Mouse (Mus musculus): ENCODE measurements around the gene Fam193b.
A peak's percentile ranks its signal among the peaks of the same experiment; 100 is the strongest.
"Not testable (repeated sequence)": the region's sequence is repeated elsewhere in the genome, so short reads cannot be mapped to it uniquely, and the experiment has no call there.

Fam193b gene

DNA sequence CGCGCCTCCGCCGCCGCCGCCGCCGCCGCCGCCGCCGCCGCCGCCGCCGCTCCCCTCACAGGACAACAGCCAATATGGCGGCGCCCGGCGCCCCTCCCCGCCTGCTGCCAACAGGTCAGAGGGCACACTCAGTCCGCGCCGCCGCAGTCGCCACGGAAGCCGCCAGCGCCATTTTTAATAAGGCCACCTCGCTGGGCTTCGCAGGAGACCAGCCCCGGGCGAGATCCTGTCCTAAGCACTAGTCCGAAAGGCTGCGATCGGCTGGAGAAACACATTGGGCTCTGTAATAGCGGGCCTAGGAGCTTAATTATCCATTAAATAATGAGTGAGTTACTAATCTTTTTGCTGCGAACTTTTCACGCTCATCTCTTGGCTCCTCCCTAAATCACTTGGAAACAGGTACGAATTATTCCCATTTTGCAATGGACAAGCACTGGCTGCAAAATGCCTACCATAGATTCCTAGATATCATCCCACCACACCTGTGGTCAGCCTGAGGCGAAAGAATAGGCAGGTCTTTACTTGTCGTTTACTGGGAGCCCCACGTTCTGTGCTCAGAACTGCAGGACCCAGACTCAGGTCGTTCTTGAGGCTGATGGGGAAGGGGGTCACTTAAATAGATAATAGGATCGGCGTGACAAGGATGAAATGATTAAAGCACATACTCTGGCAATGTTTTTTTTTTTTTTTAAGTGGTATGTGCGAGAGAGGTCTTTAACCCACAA lies at the start of gene Fam193b:
TSS of gene Fam193b (minus strand) at position 94 of the 725 bp plus-strand sequence.
- DNase-seq (ENCODE audit: low spot score) = peak; percentile 95

- no peak for DNase-seq (ENCODE audit: low spot score)
Observed at GRCm38 (mm10) chr13:55620275-55620674, 49.4 kb upstream of the Fam193b start.

DNA sequence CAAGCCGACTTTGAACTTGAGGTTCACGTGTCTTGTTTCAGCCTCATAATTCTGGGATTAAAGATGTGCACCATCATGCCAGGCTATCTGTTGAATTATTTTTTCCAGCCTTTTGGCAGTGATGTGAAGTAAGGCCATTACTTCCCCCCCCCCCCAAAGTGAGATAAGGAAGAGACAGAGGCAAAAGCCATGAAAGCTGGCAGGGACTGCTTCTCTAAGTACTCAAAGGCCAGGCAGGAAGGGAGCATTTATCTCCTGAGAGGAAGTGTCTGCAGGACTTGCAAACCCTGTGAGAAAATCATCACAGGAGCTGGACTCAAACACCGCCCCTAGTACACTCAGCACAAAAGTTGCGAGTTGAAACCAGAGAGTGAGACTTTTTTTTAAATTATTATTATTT lies 48.4 kb upstream of the Fam193b start:
- DNase-seq (ENCODE audit: low spot score) = no peak

DNA sequence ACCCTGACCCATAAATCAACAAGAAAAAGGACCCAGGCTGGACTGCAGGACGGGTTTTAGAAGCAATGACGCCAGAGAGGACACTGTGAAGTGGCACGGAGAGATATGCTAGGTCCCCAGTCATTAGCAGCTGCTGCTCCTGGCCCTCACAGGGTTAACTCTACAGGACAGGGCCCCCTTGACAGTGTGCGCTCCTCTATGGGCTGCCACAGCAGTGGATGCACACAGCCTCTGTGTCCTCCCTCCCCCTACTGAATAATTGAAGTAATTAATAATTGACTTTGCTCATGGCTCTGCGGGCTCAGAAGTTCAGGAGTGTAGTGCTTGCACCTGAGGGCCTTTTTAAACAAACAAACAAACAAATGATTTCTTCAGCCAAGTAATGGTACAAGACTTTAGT lies 42.6 kb upstream of the Fam193b start:
- no peak for DNase-seq (ENCODE audit: low spot score)

- DNase-seq (ENCODE audit: low spot score) = no peak
Observed at GRCm38 (mm10) chr13:55611996-55612395, 41.1 kb upstream of the Fam193b start.

DNA sequence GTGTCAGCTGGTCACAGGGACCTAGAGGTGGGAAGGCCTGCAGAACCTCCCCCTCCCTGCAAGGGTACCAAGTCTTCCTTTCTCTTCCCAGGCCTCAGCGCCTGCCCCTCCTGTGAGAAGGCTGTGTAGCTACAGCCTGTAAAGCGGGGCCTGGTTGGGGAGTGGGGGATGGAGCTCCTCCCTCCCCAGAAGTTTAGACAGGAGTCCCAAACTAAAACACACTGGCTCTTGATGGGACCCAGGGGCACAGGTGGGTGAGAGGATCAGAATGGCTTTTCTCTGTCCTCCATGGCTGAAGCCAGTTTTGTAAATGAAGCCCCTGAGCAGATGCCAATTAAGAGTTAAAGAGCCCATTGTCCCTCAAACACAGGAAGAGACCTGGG lies 36.7 kb upstream of the Fam193b start:
- DNase-seq (ENCODE audit: low spot score) = no peak

GRCm38 (mm10) chr13:55606899-55607623 lies 36.1 kb upstream of the Fam193b start:
- no peak for DNase-seq (ENCODE audit: low spot score)

DNA sequence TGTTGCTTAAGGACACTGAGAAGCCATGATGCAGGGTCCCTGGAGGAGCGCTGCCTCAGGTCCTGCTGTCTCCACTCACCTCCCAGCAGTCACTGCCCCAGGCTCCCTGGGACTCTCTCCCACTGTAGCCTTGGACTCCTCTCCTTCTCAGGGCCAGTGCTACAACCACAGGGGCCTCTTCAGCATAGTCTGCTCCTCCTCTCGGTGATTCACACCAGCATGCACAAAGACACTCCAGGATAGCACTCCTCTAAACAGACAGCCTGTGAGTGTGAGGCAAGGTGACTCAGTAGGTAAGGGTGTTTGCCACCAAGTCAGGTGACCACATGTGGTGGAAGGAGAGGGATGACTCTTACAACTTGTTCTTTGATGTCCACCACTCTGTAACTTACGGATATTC lies 33.7 kb upstream of the Fam193b start:
- no peak for DNase-seq (ENCODE audit: low spot score)

- DNase-seq (ENCODE audit: low spot score) = peak; percentile 68
Observed at GRCm38 (mm10) chr13:55601611-55602010, 30.7 kb upstream of the Fam193b start.

GRCm38 (mm10) chr13:55600657-55601056 lies 29.7 kb upstream of the Fam193b start:
- no peak for DNase-seq (ENCODE audit: low spot score)

DNA sequence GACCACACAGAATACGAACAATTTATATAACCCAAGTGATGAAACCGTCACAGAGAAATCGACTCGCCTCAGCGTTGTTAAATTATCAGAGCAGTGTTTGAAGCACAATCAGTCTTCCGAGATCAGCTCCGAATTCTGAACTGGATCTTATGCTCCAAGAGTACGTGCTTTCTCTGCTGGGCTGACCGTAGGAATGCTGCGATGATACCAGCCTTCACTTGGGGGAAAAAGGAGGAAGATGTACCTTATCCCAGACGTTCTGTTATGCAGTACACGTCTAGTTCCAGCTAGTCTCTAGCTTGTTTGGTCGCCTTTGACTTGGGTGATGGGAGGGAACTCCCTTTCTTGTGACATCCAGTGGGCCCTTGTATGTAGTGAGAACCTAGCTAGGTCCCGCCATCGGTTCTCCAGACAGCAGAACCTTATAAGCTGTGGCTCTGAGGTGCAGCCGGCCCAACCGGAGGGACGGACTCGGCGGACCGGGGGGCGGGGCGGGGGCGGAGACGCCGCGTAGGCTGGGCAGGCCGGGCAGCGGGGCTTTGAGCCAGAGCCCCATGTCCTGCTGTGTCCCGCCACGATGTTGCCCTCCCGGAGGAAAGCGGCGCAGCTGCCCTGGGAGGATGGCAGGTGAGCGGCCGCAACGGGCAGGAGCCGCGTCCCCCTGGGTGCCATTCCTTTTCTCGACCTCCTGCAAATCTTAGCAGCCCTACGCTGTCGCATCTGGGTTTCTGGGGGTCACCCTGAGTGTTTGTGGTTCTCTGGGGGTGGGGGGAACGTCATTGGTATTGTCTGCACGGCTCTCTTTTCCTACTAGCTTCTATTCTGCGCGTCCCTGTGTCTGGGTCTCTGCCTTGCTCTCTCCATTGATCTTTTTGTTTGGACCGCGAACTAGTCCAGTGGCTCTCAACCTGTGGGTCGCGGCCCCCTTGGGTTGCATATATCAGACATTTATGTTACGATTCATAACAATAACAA lies 28.9 kb upstream of the Fam193b start, which contains the start of gene B4galt7:
TSS of gene B4galt7 (plus strand) at position 331 of the 975 bp plus-strand sequence.
- peak; percentile 88 for DNase-seq (ENCODE audit: low spot score)

- DNase-seq (ENCODE audit: low spot score) = no peak
Observed at GRCm38 (mm10) chr13:55596802-55597201, 25.9 kb upstream of the Fam193b start.

DNA sequence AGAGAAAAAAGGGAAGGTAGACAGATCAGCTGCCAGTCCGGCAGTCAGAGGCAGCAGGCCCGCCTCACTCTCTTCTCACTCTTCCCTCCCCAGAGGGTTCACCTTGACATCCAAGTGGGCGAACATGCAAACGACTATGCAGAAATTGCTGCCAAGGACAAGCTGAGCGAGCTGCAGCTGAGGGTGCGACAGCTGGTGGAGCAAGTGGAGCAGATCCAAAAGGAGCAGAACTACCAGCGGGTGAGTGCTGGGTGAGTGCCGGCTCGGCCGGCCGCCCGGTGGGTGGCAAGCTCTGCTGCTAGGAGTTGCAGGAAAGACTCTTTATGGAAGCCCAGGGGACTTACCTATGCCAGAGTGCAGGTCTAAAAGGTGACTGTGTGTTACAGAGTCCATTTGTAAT lies 24.5 kb upstream of the Fam193b start:
- no peak for DNase-seq (ENCODE audit: low spot score)

GRCm38 (mm10) chr13:55593254-55593747 lies 22.4 kb upstream of the Fam193b start:
- no peak for DNase-seq (ENCODE audit: low spot score)

DNA sequence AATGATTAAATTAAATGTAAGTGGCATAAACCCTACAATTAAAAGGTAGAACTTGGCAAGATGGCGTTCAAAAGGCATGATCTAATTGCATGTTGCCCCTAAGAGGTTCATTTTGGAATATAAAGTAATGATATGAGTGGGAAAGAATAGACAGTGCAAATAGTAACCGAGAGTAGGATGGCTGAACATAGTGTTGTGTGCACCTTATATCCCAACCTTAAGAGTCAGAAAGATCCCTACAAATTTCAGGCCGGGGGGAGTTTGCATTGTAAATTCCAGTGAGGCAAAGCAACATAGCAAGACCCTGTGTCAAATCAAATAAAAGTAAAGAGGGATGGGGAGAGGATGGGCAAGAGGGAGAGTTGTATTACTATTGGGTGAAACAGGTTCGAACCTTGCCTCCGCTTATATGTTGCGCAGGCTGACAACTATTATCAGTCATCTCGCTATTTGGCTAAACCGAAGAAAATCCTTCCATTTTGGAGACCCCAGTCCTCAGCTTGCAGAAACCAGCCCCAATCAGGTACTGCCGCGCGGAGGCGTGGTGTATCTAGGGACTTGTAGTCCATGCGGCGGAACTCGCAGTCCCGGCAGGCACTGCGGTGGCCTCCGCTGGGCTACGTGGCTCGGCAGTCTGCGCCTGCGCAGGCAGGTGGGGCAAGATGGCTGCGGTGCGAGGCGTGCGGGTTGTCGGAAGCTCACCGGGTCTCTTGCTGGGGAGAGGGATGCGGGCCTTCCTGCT lies 21.8 kb upstream of the Fam193b start:
- peak; percentile 97 for DNase-seq (ENCODE audit: low spot score)

DNA sequence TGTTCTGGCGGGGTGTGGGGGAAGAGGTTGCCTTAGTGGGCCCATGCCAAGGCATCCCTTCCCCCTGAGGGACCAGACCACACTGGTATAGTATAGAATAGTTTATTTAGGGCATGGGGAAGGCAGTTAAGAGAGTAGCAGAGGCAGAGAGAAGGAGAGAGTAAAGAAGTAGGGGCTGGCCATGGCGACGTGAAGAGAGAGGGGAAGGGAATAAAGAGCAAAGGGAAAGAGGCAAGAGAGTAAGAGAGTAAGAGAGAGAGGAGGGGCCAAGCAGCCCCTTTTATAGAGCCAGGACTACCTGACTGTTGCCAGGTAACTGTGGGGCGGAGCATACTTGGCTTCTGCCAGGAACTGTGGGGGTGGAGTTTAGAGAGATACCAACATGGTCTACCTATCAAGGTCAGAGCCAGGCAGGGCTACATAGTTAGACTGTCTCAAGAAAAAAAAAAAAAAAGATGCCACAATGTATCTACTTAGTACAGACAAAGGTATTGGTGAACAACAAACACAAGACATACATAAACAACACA lies 21.1 kb upstream of the Fam193b start:
- DNase-seq (ENCODE audit: low spot score) = no peak

DNA sequence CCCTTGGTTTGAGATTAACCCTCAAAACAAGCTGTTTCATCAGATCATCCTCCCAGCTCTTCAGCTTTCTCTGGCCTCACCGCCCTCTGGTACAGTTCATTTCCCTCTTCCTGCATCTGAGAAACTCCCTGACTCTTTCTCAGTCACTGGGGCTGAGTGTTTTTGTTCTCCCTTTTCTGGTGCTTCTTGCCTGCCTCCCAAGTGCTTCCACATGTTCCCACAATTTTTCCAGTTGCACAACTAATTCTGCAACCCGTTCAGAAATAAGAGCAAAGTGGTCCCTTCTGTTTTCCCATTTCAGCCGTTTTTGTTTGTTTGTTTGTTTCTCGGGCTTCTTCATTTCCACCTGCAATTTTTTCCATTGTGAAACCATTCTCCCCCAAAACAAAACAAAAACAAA lies 7.2 kb upstream of the Fam193b start:
- no peak for DNase-seq (ENCODE audit: low spot score)

GRCm38 (mm10) chr13:55576872-55577271 lies 6.0 kb upstream of the Fam193b start:
- DNase-seq (ENCODE audit: low spot score) = not testable (repeated sequence)

GRCm38 (mm10) chr13:55575932-55576331 lies 5.0 kb upstream of the Fam193b start:
- DNase-seq (ENCODE audit: low spot score) = no peak

- no peak for DNase-seq (ENCODE audit: low spot score)
Observed at GRCm38 (mm10) chr13:55574321-55574720, 3.4 kb upstream of the Fam193b start.

DNA sequence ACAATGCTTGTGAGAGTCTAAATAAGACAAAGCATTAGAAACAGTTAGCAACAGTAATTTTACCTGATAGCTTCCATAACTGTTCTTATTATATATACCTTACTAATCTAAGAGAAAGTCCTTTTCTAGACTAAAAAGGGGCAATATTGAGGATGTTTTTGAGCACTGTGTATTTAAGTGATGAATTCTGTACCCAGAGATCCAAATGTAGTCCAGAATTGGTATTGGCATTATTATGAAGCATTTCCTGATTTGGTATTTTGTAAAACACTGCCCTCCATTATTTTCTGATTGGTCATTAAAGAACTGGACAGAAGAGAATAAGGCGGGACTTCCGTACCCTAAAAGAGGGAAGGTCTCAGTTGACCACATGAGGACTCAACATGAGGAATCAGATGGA lies 2.5 kb upstream of the Fam193b start, which contains the start of gene Tmed9:
TSS of gene Tmed9 (plus strand) at position 301 of the 400 bp plus-strand sequence.
- no peak for DNase-seq (ENCODE audit: low spot score)

All from ovary, postnatal 36 days (tissue).